Mouse (Mus musculus): ENCODE measurements around the gene Iqcd. TPM values are rescaled to one million over a fixed set of nuclear protein-coding genes. Genes with fewer than 3 reads are reported as not detected.

Iqcd gene
- polyA plus RNA-seq, 1 experiment from 2014 or later: 1.8 TPM

DNA sequence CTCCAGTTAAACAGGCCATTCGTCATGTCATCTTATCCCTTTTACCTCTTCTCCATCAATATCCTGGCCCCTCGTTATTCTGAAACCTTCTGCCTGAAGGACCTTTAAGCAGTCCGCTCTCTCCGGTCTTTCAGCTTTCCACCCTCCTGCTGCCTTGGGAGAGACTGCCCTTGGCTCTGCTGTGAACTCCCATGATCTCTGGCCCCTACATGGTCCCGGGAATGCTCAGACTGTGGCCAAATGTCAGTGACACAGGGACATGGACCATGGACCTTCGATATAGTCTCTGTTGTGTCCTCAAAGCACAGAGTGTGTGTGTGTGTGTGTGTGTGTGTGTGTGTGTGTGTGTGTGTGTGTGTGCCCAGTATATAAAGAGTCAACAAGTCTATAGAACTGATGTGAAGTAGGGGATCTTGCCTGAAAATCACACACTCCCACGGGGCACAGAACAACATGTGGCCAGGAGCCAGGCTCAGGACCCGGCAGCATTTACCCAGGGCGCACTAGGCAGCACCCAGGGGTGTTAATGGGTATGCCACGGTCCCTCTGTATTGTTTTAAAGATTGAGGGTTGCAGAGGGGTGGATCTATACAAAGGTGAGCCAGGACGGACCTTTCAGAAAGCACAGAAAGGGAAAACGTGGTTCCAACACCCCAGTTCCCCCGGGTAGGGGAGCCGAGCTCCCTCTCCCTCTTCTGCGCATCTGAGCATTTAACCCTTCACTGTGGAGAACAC lies 23.5 kb upstream of the Iqcd start:
- Histone ChIP-seq H3K9ac (no peak overlapping the region), H3K4me3 (no peak overlapping the region), H3K27ac (peak overlapping the region; percentile 78), H3K36me3 (replicated peaks) (no peaks in the 10 kb centered on the region), H3K27me3 (replicated peaks) (no peaks in the 10 kb centered on the region), H3K4me1 (peaks cover 71% of the 10 kb centered on the region), H3K9me3 (no peaks in the 10 kb centered on the region), H3K4me2 (no peak overlapping the region)
- 32% methylated on average over 15 of the region's 15 CpGs for WGBS
- no peak for ATAC-seq (replicated peaks)

DNA sequence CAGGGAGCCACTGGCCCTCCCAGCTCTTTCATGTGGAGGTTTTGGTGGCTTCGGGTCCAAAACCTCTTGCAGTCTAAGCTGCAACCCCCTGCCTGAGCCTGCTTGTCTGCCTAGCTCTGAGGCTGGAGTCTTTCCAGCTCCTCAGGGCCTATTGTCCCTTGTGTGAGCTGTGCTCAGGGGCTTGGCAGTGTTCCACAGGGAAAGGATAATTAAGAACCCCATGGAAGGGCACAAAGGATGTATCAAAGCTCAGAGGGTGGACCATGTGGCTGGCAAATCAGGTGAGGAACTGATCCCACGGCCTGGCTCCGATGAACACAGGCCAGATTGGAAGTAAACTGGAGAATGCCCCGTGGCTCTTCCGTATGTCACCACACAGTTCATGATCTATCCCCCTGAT lies 22.7 kb upstream of the Iqcd start:
- no peak overlapping the region for H3K4me2 ChIP-seq
- H3K4me3 ChIP-seq: no peak overlapping the region
- peaks cover 71% of the 10 kb centered on the region for H3K4me1 ChIP-seq
- 32% methylated on average over 5 of the region's 5 CpGs for WGBS
- ATAC-seq (replicated peaks): peak; percentile 56
- H3K9ac ChIP-seq: no peak overlapping the region
- no peaks in the 10 kb centered on the region for H3K36me3 ChIP-seq (replicated peaks)
- no peaks in the 10 kb centered on the region for H3K9me3 ChIP-seq
- no peaks in the 10 kb centered on the region for H3K27me3 ChIP-seq (replicated peaks)
- H3K27ac ChIP-seq: peak overlapping the region; percentile 78

GRCm38 (mm10) chr5:120566681-120567252 lies 22.0 kb upstream of the Iqcd start:
- Histone ChIP-seq H3K4me1 (peaks cover 75% of the 10 kb centered on the region), H3K9ac (no peak overlapping the region; the same call in 1 of the 2 replicates), H3K27ac (peak overlapping the region; percentile 78), H3K27me3 (replicated peaks) (no peaks in the 10 kb centered on the region), H3K9me3 (no peaks in the 10 kb centered on the region), H3K36me3 (replicated peaks) (no peaks in the 10 kb centered on the region), H3K4me3 (no peak overlapping the region), H3K4me2 (peak overlapping the region; percentile 18; the same call in 1 of the 2 replicates)
- ATAC-seq (replicated peaks): 0 out of 2 replicates have a peak, but pooled peaks have one; percentile 2
- WGBS: 38% methylated on average over 9 of the region's 9 CpGs

DNA sequence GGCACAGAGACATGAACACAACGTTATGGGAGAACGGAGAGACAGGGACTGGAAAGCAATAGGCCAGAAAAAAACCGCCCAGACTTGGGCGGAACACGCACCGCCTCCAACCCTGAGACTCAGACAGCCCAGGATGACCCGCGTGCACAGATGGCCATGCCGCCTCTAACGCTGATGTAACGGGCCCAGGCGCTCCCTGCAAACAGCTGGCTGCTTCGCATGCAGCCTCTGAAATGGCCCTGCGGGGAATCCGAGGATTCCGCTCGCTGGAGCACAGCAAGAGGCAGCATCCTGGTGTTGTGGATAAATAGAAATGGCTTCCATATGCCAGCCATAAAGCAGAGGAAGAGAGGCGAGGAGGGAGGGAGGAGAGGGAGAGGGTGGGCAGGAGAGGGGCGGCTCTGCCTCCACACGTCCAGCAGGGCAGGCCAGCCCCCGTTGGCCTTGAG lies 21.5 kb upstream of the Iqcd start:
- peak; percentile 49 for ATAC-seq (replicated peaks)
- Histone ChIP-seq H3K36me3 (replicated peaks) (no peaks in the 10 kb centered on the region), H3K27me3 (replicated peaks) (no peaks in the 10 kb centered on the region), H3K4me1 (peaks cover 75% of the 10 kb centered on the region), H3K27ac (peak overlapping the region; percentile 78), H3K4me2 (peak overlapping the region; percentile 18), H3K9ac (peak overlapping the region; percentile 2; the same call in 1 of the 2 replicates), H3K9me3 (no peaks in the 10 kb centered on the region), H3K4me3 (no peak overlapping the region)
- 11% methylated on average over 21 of the region's 21 CpGs for WGBS

DNA sequence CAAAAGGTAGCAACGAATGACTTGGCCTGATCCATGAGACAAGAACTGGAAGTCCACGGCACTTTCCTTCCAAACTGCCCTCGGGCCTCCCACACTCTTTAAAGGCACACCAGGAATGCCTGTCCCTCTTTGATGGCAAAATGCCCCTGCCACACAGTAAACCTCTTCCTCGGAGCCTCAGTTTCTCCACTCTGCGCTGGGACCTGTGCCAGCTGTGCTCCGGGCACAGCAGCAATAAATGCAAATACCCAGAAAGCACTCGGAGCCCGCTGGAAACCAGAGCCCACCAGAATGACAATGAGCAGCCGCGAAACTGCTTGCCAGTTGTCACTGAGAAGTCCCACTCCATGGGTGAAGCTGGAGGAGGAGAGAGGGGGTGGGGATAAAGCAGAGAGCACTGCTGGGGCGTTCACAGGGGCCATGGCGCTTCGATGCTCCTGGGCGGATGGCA lies 21.0 kb upstream of the Iqcd start:
- Histone ChIP-seq H3K4me2 (peak overlapping the region; percentile 18), H3K9ac (no peak overlapping the region), H3K36me3 (replicated peaks) (no peaks in the 10 kb centered on the region), H3K27ac (peak overlapping the region; percentile 78), H3K9me3 (no peaks in the 10 kb centered on the region), H3K27me3 (replicated peaks) (no peaks in the 10 kb centered on the region), H3K4me1 (peaks cover 74% of the 10 kb centered on the region), H3K4me3 (no peak overlapping the region)
- WGBS: 24% methylated on average over 14 of the region's 14 CpGs
- peak; percentile 8; the same call in 1 of the 2 replicates for ATAC-seq (replicated peaks)

DNA sequence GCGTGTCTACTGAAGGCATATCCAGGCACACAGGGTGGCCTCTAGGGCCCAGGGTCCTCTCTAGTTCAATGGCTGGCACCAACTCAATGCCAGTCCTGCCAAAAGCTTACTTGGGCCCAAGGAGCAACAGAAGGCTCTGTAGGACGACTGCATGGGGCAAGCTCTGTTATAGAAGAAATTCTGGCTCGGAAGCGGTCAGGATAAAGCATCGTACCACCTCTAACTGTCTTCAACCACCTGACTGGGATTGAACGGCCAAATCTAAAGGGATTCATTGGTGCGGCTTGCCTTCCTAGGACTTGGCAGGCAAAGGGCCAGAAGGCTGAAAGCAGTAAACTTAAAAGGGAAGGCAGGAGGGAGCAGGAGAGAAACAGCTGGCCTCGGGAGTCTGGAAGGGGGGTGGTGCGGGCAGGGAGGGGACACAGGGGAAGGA lies 20.5 kb upstream of the Iqcd start:
- no peak for ATAC-seq (replicated peaks)
- H3K4me1 ChIP-seq: peaks cover 71% of the 10 kb centered on the region
- H3K36me3 ChIP-seq (replicated peaks): no peaks in the 10 kb centered on the region
- H3K4me2 ChIP-seq: peak overlapping the region; percentile 18; the same call in 1 of the 2 replicates
- peak overlapping the region; percentile 78 for H3K27ac ChIP-seq
- H3K4me3 ChIP-seq: no peak overlapping the region
- H3K27me3 ChIP-seq (replicated peaks): no peaks in the 10 kb centered on the region
- H3K9me3 ChIP-seq: no peaks in the 10 kb centered on the region
- WGBS: 47% methylated on average over 9 of the region's 9 CpGs
- no peak overlapping the region for H3K9ac ChIP-seq

GRCm38 (mm10) chr5:120568964-120569363 lies 19.9 kb upstream of the Iqcd start:
- no peak overlapping the region for H3K4me3 ChIP-seq
- H3K27me3 ChIP-seq (replicated peaks): no peaks in the 10 kb centered on the region
- H3K4me2 ChIP-seq: no peak overlapping the region
- ATAC-seq (replicated peaks): no peak
- H3K36me3 ChIP-seq (replicated peaks): no peaks in the 10 kb centered on the region
- WGBS: 83% methylated on average over 4 of the region's 4 CpGs
- H3K27ac ChIP-seq: peak overlapping the region; percentile 78
- no peak overlapping the region for H3K9ac ChIP-seq
- H3K4me1 ChIP-seq: peaks cover 67% of the 10 kb centered on the region
- no peaks in the 10 kb centered on the region for H3K9me3 ChIP-seq

- no peak for ATAC-seq (replicated peaks)
- WGBS: 88% methylated on average over 3 of the region's 3 CpGs
- Histone ChIP-seq H3K27ac (no peak overlapping the region), H3K36me3 (replicated peaks) (no peaks in the 10 kb centered on the region), H3K9me3 (no peaks in the 10 kb centered on the region), H3K4me3 (no peak overlapping the region), H3K4me2 (no peak overlapping the region), H3K4me1 (peaks cover 65% of the 10 kb centered on the region), H3K9ac (no peak overlapping the region), H3K27me3 (replicated peaks) (no peaks in the 10 kb centered on the region)
Measured at GRCm38 (mm10) chr5:120569791-120570190, 19.0 kb upstream of the Iqcd start.

GRCm38 (mm10) chr5:120570289-120570897 lies 18.4 kb upstream of the Iqcd start:
- Histone ChIP-seq H3K4me3 (no peak overlapping the region), H3K27me3 (replicated peaks) (no peaks in the 10 kb centered on the region), H3K4me1 (peaks cover 60% of the 10 kb centered on the region), H3K9me3 (no peaks in the 10 kb centered on the region), H3K36me3 (replicated peaks) (no peaks in the 10 kb centered on the region), H3K4me2 (no peak overlapping the region), H3K27ac (no peak overlapping the region), H3K9ac (no peak overlapping the region)
- no peak for ATAC-seq (replicated peaks)
- WGBS: 78% methylated on average over 11 of the region's 11 CpGs

- peaks cover 52% of the 10 kb centered on the region for H3K4me1 ChIP-seq
- 50% methylated on average over 14 of the region's 14 CpGs for WGBS
- ATAC-seq (replicated peaks): no peak
Measured at GRCm38 (mm10) chr5:120571056-120571740, 17.6 kb upstream of the Iqcd start.

GRCm38 (mm10) chr5:120574469-120575063 lies 14.2 kb upstream of the Iqcd start:
- Histone ChIP-seq H3K9me3 (no peaks in the 10 kb centered on the region), H3K9ac (no peak overlapping the region), H3K36me3 (replicated peaks) (no peaks in the 10 kb centered on the region), H3K4me2 (no peak overlapping the region), H3K4me3 (no peak overlapping the region), H3K27ac (no peak overlapping the region), H3K27me3 (replicated peaks) (no peaks in the 10 kb centered on the region), H3K4me1 (peaks cover 31% of the 10 kb centered on the region)
- ATAC-seq (replicated peaks): no peak
- 76% methylated on average over 10 of the region's 10 CpGs for WGBS

More at GRCm38 (mm10) chr5:120571056-120571740, 17.6 kb upstream of the Iqcd start:
- Histone ChIP-seq H3K36me3 (replicated peaks) (no peaks in the 10 kb centered on the region), H3K27me3 (replicated peaks) (no peaks in the 10 kb centered on the region), H3K4me2 (no peak overlapping the region), H3K9ac (no peak overlapping the region), H3K27ac (no peak overlapping the region), H3K4me3 (no peak overlapping the region), H3K9me3 (no peaks in the 10 kb centered on the region)
